Mouse (Mus musculus) small intestine, adult 2 months (tissue): ENCODE data around the gene Gp1ba. TPM values are rescaled to one million over a fixed set of nuclear protein-coding genes. Genes with fewer than 3 reads are reported as not detected.
A peak's percentile ranks its signal among the peaks of the same experiment; 100 is the strongest.

Experiments
- H3K27ac ChIP-seq: fragments of 200-500 bp; 2 replicates; pipeline ENCODE4 v1.5.1; 2012; ENCODE audit warnings: low read depth, low read length, control low read depth, inconsistent platforms; ENCODE audit not compliant: insufficient read depth
- H3K27me3 ChIP-seq: fragments of 200-500 bp; 2 replicates; pipeline ENCODE4 v1.6.1; 2012; ENCODE audit warnings: mild to moderate bottlenecking, moderate library complexity, low read length, inconsistent platforms; ENCODE audit not compliant: control insufficient read depth, insufficient read depth
- H3K36me3 ChIP-seq: fragments of 200-500 bp; 2 replicates; pipeline ENCODE4 v1.6.1; 2012; ENCODE audit warnings: mild to moderate bottlenecking, low read length, control low read depth, inconsistent platforms; ENCODE audit not compliant: control insufficient read depth, insufficient read depth
- H3K4me1 ChIP-seq: fragments of 200-500 bp; 2 replicates; pipeline ENCODE4 v1.6.1; 2012; ENCODE audit warnings: low read length, inconsistent platforms, mixed read lengths; ENCODE audit not compliant: control insufficient read depth, insufficient read depth, insufficient read length
- H3K4me3 ChIP-seq: fragments of 200-500 bp; 2 replicates; pipeline ENCODE4 v1.5.1; 2012; ENCODE audit warnings: low read depth, mild to moderate bottlenecking, control low read depth, inconsistent platforms, low read length, moderate library complexity
- CTCF ChIP-seq: fragments of 200-500 bp; IDR thresholded peaks from 2 replicates; pipeline ENCODE4 v1.5.1; 2012; ENCODE audit warnings: low read depth, mild to moderate bottlenecking, control low read depth, inconsistent platforms, low read length, moderate library complexity, mixed read lengths; ENCODE audit not compliant: insufficient replicate concordance, insufficient read length; ENCODE audit errors: extremely low read depth
- POLR2A ChIP-seq: fragments of 200-500 bp; IDR thresholded peaks from 2 replicates; pipeline ENCODE4 v1.6.1; 2012; ENCODE audit warnings: low read depth, mild to moderate bottlenecking, control low read depth, inconsistent platforms, low read length, moderate library complexity
- WGBS: fragments of 180-500 bp; shearing (Covaris S2); methylation state at CpG from one replicate; pipeline ENCODE4 v1.1.7; 2018; 5-methylcytosine and 5-hydroxymethylcytosine counted together
- polyA plus RNA-seq: library from polyadenylated mRNA; depleted of rRNA; stranded (reverse); fragments of >200 nt; gene quantifications from 2 replicates; pipeline ENCODE4 v1.2.3, GENCODE M21; 2012; rRNA removed

The Gp1ba gene
- 0.04 and 0.22 TPM in 2 replicates for polyA plus RNA-seq

GRCm38 (mm10) chr11:70638714-70639278 lies at the start of gene Gp1ba:
Gene Gp1ba, plus strand, starts transcription at chr11:70639122.
- no peak within 1 kb of the TSS for H3K27ac ChIP-seq
- H3K4me3 ChIP-seq, result no peak within 1 kb of the TSS
- 14% methylated on average over 5 of the region's 5 CpGs for WGBS
- no peaks in the 10 kb centered on the region for H3K4me1 ChIP-seq
- H3K36me3 ChIP-seq, result peaks cover 3% of the 10 kb centered on the region; the same call in 1 of the 2 replicates
- H3K27me3 ChIP-seq, result no peaks in the 10 kb centered on the region
- TF ChIP-seq POLR2A (no peak), CTCF (no peak)

- Histone ChIP-seq H3K27ac (no peak overlapping the region), H3K27me3 (no peaks in the 10 kb centered on the region), H3K4me3 (no peak overlapping the region), H3K36me3 (no peaks in the 10 kb centered on the region), H3K4me1 (peaks cover 46% of the 10 kb centered on the region)
- TF ChIP-seq POLR2A (no peak), CTCF (no peak)
- 91% methylated on average over 1 of the region's 1 CpGs for WGBS
These were observed 47.2 kb upstream of the Gp1ba start for GRCm38 (mm10) chr11:70591733-70592132.

- H3K4me3 ChIP-seq, result no peak overlapping the region
- 79% methylated on average over 15 of the region's 15 CpGs for WGBS
- H3K27me3 ChIP-seq, result no peaks in the 10 kb centered on the region
- peak overlapping the region; percentile 92; the same call in 1 of the 2 replicates for H3K27ac ChIP-seq
- TF ChIP-seq POLR2A (no peak), CTCF (no peak)
- peaks cover 37% of the 10 kb centered on the region for H3K4me1 ChIP-seq
- peaks cover 16% of the 10 kb centered on the region for H3K36me3 ChIP-seq
These were observed 44.5 kb upstream of the Gp1ba start for GRCm38 (mm10) chr11:70594253-70594989.

- H3K36me3 ChIP-seq, result peaks cover 18% of the 10 kb centered on the region
These were observed 43.3 kb upstream of the Gp1ba start for GRCm38 (mm10) chr11:70595638-70596037.

GRCm38 (mm10) chr11:70596094-70596493 lies 42.8 kb upstream of the Gp1ba start:
- WGBS, result 33% methylated on average over 4 of the region's 4 CpGs
- H3K27ac ChIP-seq, result peak overlapping the region; percentile 92
- TF ChIP-seq POLR2A (no peak), CTCF (no peak)

More at GRCm38 (mm10) chr11:70595638-70596037, 43.3 kb upstream of the Gp1ba start:
- H3K4me1 ChIP-seq, result peaks cover 30% of the 10 kb centered on the region
- no peaks in the 10 kb centered on the region for H3K27me3 ChIP-seq
- TF ChIP-seq POLR2A, result no peak
- H3K4me3 ChIP-seq, result no peak overlapping the region
- peak overlapping the region; percentile 92 for H3K27ac ChIP-seq
- WGBS, result 7% methylated on average over 2 of the region's 2 CpGs

GRCm38 (mm10) chr11:70597301-70597700 lies 41.6 kb upstream of the Gp1ba start:
- 44% methylated on average over 6 of the region's 6 CpGs for WGBS
- 0 out of 2 replicates have a peak, but pooled peaks have one; percentile 3 for TF ChIP-seq CTCF
- TF ChIP-seq POLR2A, result no peak
- H3K36me3 ChIP-seq, result peaks cover 23% of the 10 kb centered on the region
- no peaks in the 10 kb centered on the region for H3K27me3 ChIP-seq
- H3K27ac ChIP-seq, result peak overlapping the region; percentile 17
- H3K4me3 ChIP-seq, result no peak overlapping the region
- peaks cover 30% of the 10 kb centered on the region for H3K4me1 ChIP-seq

More at GRCm38 (mm10) chr11:70596094-70596493, 42.8 kb upstream of the Gp1ba start:
- no peak overlapping the region for H3K4me3 ChIP-seq
- no peaks in the 10 kb centered on the region for H3K27me3 ChIP-seq
- peaks cover 18% of the 10 kb centered on the region for H3K36me3 ChIP-seq
- H3K4me1 ChIP-seq, result peaks cover 30% of the 10 kb centered on the region

- TF ChIP-seq POLR2A (no peak), CTCF (no peak)
- Histone ChIP-seq H3K4me1 (peaks cover 30% of the 10 kb centered on the region), H3K4me3 (no peak overlapping the region), H3K36me3 (peaks cover 23% of the 10 kb centered on the region), H3K27me3 (no peaks in the 10 kb centered on the region), H3K27ac (no peak overlapping the region)
- 86% methylated on average over 9 of the region's 9 CpGs for WGBS
These were observed 40.4 kb upstream of the Gp1ba start for GRCm38 (mm10) chr11:70598451-70598953.
